In the genomic region with DNA sequence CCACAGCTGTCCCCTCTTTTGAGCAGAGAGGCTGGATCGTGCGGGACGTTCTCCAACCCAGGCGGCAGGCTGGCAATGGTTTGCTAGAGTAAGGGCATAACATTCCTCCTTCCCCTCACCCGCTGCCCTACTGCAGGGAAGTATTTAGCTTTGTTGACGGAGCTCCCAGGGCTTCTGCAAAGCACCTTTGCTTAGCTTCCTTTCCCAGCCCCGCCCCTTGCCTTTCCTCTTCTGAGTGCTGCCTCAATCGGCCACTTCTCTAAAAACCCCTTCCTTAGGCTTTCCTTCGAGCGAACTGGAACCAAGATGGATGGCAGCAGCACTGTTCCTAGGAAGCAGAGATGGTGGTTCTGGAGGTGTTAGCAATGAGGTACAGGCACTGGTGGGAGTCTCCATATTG, we compare ENCODE assay signal across 11 mouse cellular contexts.
DNase-seq lines count a peak whose midpoint lies in the region; ATAC-seq and TF ChIP-seq lines count a peak whose summit lies in the region.
"Had no signal": no experiment of that assay in that cellular context is flagged by ENCODE, and none has a peak within 500 bp of the region (broad histone marks: within the 10 kb centered on the region; RNA-seq: fewer than 3 reads in every experiment).

No protein-coding gene starts in this region.

- ATAC-seq in hindbrain, postnatal 0 days: no peak
- no peak for ATAC-seq in hindbrain, embryonic 11.5 days (ENCODE audit: low FRiP score)
- ATAC-seq in embryonic facial prominence, embryonic 14.5 days (ENCODE audit: low read depth): no peak
- peak; percentile 76 for ATAC-seq in lung, embryonic 16.5 days (ENCODE audit: low read depth)
- ATAC-seq: midbrain, embryonic 13.5 days had no signal

- H3K27ac ChIP-seq in hindbrain, postnatal 0 days: no peak overlapping the region
- H3K27ac ChIP-seq in hindbrain, embryonic 11.5 days (ENCODE audit: low read depth, low read length): no peak overlapping the region
- H3K27ac ChIP-seq in embryonic facial prominence, embryonic 14.5 days (replicated peaks; ENCODE audit: low read depth, low read length): no peak overlapping the region
- no peak overlapping the region for H3K27ac ChIP-seq in lung, embryonic 16.5 days (ENCODE audit: low read length)
- H3K27ac ChIP-seq: midbrain, embryonic 13.5 days had no signal

- H3K9me3 ChIP-seq in hindbrain, postnatal 0 days (ENCODE audit: low read length): no peaks in the 10 kb centered on the region
- no peaks in the 10 kb centered on the region for H3K9me3 ChIP-seq in hindbrain, embryonic 11.5 days (ENCODE audit: control insufficient read depth, low read length)
- no peaks in the 10 kb centered on the region for H3K9me3 ChIP-seq in embryonic facial prominence, embryonic 14.5 days (ENCODE audit: control insufficient read depth, low read length)
- no peaks in the 10 kb centered on the region for H3K9me3 ChIP-seq in lung, embryonic 16.5 days (ENCODE audit: control insufficient read depth, low read length)
- H3K9me3 ChIP-seq: midbrain, embryonic 13.5 days had no signal

- no peak overlapping the region for H3K4me3 ChIP-seq in hindbrain, postnatal 0 days (ENCODE audit: low read length)
- H3K4me3 ChIP-seq in hindbrain, embryonic 11.5 days (ENCODE audit: low read depth, low read length): no peak overlapping the region
- H3K4me3 ChIP-seq in embryonic facial prominence, embryonic 14.5 days (ENCODE audit: low read depth, low read length): no peak overlapping the region
- no peak overlapping the region for H3K4me3 ChIP-seq in lung, embryonic 16.5 days (ENCODE audit: low read length)
- H3K4me3 ChIP-seq: midbrain, embryonic 13.5 days had no signal

- WGBS in hindbrain, postnatal 0 days: 42% methylated on average over 10 of the region's 10 CpGs
- WGBS in hindbrain, embryonic 11.5 days: 45% methylated on average over 10 of the region's 10 CpGs
- 28% methylated on average over 9 of the region's 10 CpGs for WGBS in embryonic facial prominence, embryonic 14.5 days
- WGBS in lung, embryonic 16.5 days: 27% methylated on average over 10 of the region's 10 CpGs

- H3K36me3 ChIP-seq in hindbrain, postnatal 0 days (ENCODE audit: insufficient read depth, low read length): no peaks in the 10 kb centered on the region
- no peaks in the 10 kb centered on the region for H3K36me3 ChIP-seq in hindbrain, embryonic 11.5 days (ENCODE audit: control insufficient read depth, insufficient read depth, low read length)
- H3K36me3 ChIP-seq in embryonic facial prominence, embryonic 14.5 days (ENCODE audit: control insufficient read depth, insufficient read depth, low read length): no peaks in the 10 kb centered on the region
- H3K36me3 ChIP-seq in lung, embryonic 16.5 days (ENCODE audit: control insufficient read depth, insufficient read depth, low read length): no peaks in the 10 kb centered on the region
- H3K36me3 ChIP-seq: G1E; midbrain, embryonic 13.5 days had no signal

- H3K4me1 ChIP-seq in hindbrain, postnatal 0 days (ENCODE audit: insufficient read depth, low read length): peaks cover 3% of the 10 kb centered on the region; the same call in 1 of the 2 replicates
- no peaks in the 10 kb centered on the region for H3K4me1 ChIP-seq in hindbrain, embryonic 11.5 days (replicated peaks; ENCODE audit: control insufficient read depth, insufficient read depth, low read length)
- H3K4me1 ChIP-seq in embryonic facial prominence, embryonic 14.5 days (ENCODE audit: control insufficient read depth, insufficient read depth, low read length): no peaks in the 10 kb centered on the region
- peaks cover 8% of the 10 kb centered on the region for H3K4me1 ChIP-seq in lung, embryonic 16.5 days (replicated peaks; ENCODE audit: control insufficient read depth, insufficient read depth, low read length)

- TF ChIP-seq CTCF in hindbrain, postnatal 0 days (IDR thresholded peaks at IDR 0.05; ENCODE audit: low read depth): no peak

- H3K27me3 ChIP-seq in hindbrain, postnatal 0 days (ENCODE audit: insufficient read depth, low read length): no peaks in the 10 kb centered on the region
- H3K27me3 ChIP-seq in hindbrain, embryonic 11.5 days (ENCODE audit: control insufficient read depth, insufficient read depth, low read length): no peaks in the 10 kb centered on the region
- no peaks in the 10 kb centered on the region for H3K27me3 ChIP-seq in embryonic facial prominence, embryonic 14.5 days (replicated peaks; ENCODE audit: control insufficient read depth, insufficient read depth, low read length)
- no peaks in the 10 kb centered on the region for H3K27me3 ChIP-seq in lung, embryonic 16.5 days (ENCODE audit: control insufficient read depth, insufficient read depth, low read depth, low read length)

- DNase-seq in hindbrain, postnatal 0 days (ENCODE audit: low spot score): no peak
- no peak for DNase-seq in hindbrain, embryonic 11.5 days (ENCODE audit: low spot score)
- peak; percentile 33 for DNase-seq in R1 (ENCODE audit: low read depth, low spot score)
- DNase-seq in embryonic facial prominence, embryonic 14.5 days (ENCODE audit: low spot score): no peak
- no peak for DNase-seq in testis, postnatal 10 days (ENCODE audit: low spot score)
- no peak for DNase-seq in frontal cortex, postnatal 25 days (ENCODE audit: low spot score in 2 of 2)
- DNase-seq in adrenal gland, adult 18-20 months (ENCODE audit: low spot score in 2 of 2): no peak
- DNase-seq: gastrocnemius, postnatal 10 days had no signal

- H3K9ac ChIP-seq in hindbrain, postnatal 0 days (replicated peaks; ENCODE audit: low read length): no peak overlapping the region
- no peak overlapping the region for H3K9ac ChIP-seq in hindbrain, embryonic 11.5 days (ENCODE audit: low read depth, low read length)
- H3K9ac ChIP-seq in embryonic facial prominence, embryonic 14.5 days (ENCODE audit: low read depth, low read length): no peak overlapping the region
- H3K9ac ChIP-seq in lung, embryonic 16.5 days (ENCODE audit: low read length): no peak overlapping the region
- H3K9ac ChIP-seq: midbrain, embryonic 13.5 days had no signal

- H3K4me2 ChIP-seq in hindbrain, postnatal 0 days (ENCODE audit: low read depth, low read length): peak overlapping the region; percentile 30; the same call in 1 of the 2 replicates
- no peak overlapping the region for H3K4me2 ChIP-seq in hindbrain, embryonic 11.5 days (replicated peaks; ENCODE audit: low read depth, low read length)
- H3K4me2 ChIP-seq in embryonic facial prominence, embryonic 14.5 days (ENCODE audit: low read depth, low read length): peak overlapping the region; percentile 36
- H3K4me2 ChIP-seq in lung, embryonic 16.5 days (ENCODE audit: low read depth, low read length): peak overlapping the region; percentile 39
- H3K4me2 ChIP-seq: midbrain, embryonic 13.5 days had no signal
